Mouse (Mus musculus): ENCODE results near the gene Defb15.
"Not testable (repeated sequence)": the region's sequence is repeated elsewhere in the genome, so short reads cannot be mapped to it uniquely, and the experiment has no call there.

Gene Defb15

GRCm38 (mm10) chr8:21932610-21933009 is at the start of gene Defb15:
Gene Defb15, minus strand, starts transcription at chr8:21932710.
- no peak for DNase-seq (ENCODE audit: low read depth, low spot score)

GRCm38 (mm10) chr8:21981664-21982337 is 49.3 kb upstream of the Defb15 start:
- no peak for DNase-seq (ENCODE audit: low read depth, low spot score)

GRCm38 (mm10) chr8:21978193-21978592 is 45.7 kb upstream of the Defb15 start:
- no peak for DNase-seq (ENCODE audit: low read depth, low spot score)

- no peak for DNase-seq (ENCODE audit: low read depth, low spot score)
Observed at GRCm38 (mm10) chr8:21969475-21969874, 37.0 kb upstream of the Defb15 start, which contains the start of gene Ccdc70. Gene Ccdc70, plus strand, starts transcription at chr8:21969775.

- DNase-seq (ENCODE audit: low read depth, low spot score), result no peak
Observed at GRCm38 (mm10) chr8:21966646-21967045, 34.1 kb upstream of the Defb15 start.

- DNase-seq (ENCODE audit: low read depth, low spot score), result no peak
Observed at GRCm38 (mm10) chr8:21958414-21958813, 25.9 kb upstream of the Defb15 start, which contains the start of gene Fam90a1a. Gene Fam90a1a, plus strand, starts transcription at chr8:21958714.

- no peak for DNase-seq (ENCODE audit: low read depth, low spot score)
Observed at GRCm38 (mm10) chr8:21956336-21956735, 23.8 kb upstream of the Defb15 start.

- peak; percentile 10 for DNase-seq (ENCODE audit: low read depth, low spot score)
Observed at GRCm38 (mm10) chr8:21955321-21955720, 22.8 kb upstream of the Defb15 start.

- no peak for DNase-seq (ENCODE audit: low read depth, low spot score)
Observed at GRCm38 (mm10) chr8:21947311-21948017, 15.0 kb upstream of the Defb15 start.

GRCm38 (mm10) chr8:21946462-21946861 is 14.0 kb upstream of the Defb15 start, which contains the start of gene Defb13:
Gene Defb13, plus strand, starts transcription at chr8:21946762.
- DNase-seq (ENCODE audit: low read depth, low spot score), result no peak

- DNase-seq (ENCODE audit: low read depth, low spot score), result not testable (repeated sequence)
Observed at GRCm38 (mm10) chr8:21938052-21938451, 5.5 kb upstream of the Defb15 start, which contains the start of gene Defb35. Gene Defb35, plus strand, starts transcription at chr8:21938352.

- not testable (repeated sequence) for DNase-seq (ENCODE audit: low read depth, low spot score)
Observed at GRCm38 (mm10) chr8:21930754-21931153, 1.8 kb downstream of the Defb15 start.

- no peak for DNase-seq (ENCODE audit: low read depth, low spot score)
Observed at GRCm38 (mm10) chr8:21915625-21916024, 16.9 kb downstream of the Defb15 start.

- DNase-seq (ENCODE audit: low read depth, low spot score), result no peak
Observed at GRCm38 (mm10) chr8:21912554-21912953, 20.0 kb downstream of the Defb15 start.

GRCm38 (mm10) chr8:21911931-21912330 is 20.6 kb downstream of the Defb15 start:
- no peak for DNase-seq (ENCODE audit: low read depth, low spot score)

- DNase-seq (ENCODE audit: low read depth, low spot score), result not testable (repeated sequence)
Observed at GRCm38 (mm10) chr8:21906290-21906689, 26.2 kb downstream of the Defb15 start, which contains the start of gene Defb11. Gene Defb11, minus strand, starts transcription at chr8:21906412.

- DNase-seq (ENCODE audit: low read depth, low spot score), result not testable (repeated sequence)
Observed at GRCm38 (mm10) chr8:21885321-21885720, 47.2 kb downstream of the Defb15 start, which contains the start of gene Defb9. Gene Defb9, minus strand, starts transcription at chr8:21885421.
